Mouse (Mus musculus): ENCODE measurements around the gene Tgif2. TPM values are rescaled to one million over a fixed set of nuclear protein-coding genes. Genes with fewer than 3 reads are reported as not detected.
"Not testable (repeated sequence)": the region's sequence is repeated elsewhere in the genome, so short reads cannot be mapped to it uniquely, and the experiment has no call there.

Tgif2 gene
- total and polyA plus RNA-seq, 2 experiments from 2014 or later, result 9.3 to 13.7 TPM

DNA sequence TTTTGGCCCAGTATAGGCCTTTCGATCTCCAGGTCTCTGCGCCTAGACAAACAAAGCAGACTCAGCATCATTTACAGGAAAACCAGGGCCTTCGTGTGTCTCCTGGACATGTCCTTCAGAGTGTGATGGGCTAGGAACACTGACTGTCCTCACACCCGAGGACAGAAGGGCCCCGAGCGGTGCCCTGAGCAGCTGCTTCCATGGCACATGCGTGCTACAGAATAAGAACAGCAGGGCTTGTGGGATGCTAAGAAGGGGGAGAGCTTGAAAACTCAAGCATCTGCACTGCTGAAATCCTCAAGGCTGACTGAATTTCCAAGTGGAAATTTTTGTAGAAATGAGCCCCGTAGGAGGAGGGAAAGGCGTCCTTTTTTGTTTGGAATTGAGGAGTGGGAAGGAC, 57.2 kb downstream of the Tgif2 start:
- DNase-seq (no peak), ATAC-seq (no peak)
- 79% methylated on average over 9 of the region's 9 CpGs for WGBS
- Histone ChIP-seq H3K9me3 (ENCODE audit: low read length) (no peaks in the 10 kb centered on the region), H3K27ac (ENCODE audit: low read depth, low read length) (no peak overlapping the region), H3K4me3 (ENCODE audit: low read depth, low read length) (no peak overlapping the region), H3K9ac (no peak overlapping the region), H3K27me3 (ENCODE audit: insufficient read depth, low read length) (no peaks in the 10 kb centered on the region), H3K36me3 (ENCODE audit: insufficient read depth) (no peaks in the 10 kb centered on the region), H3K4me1 (ENCODE audit: insufficient read depth) (peaks cover 5% of the 10 kb centered on the region; the same call in 1 of the 2 replicates), H3K4me2 (ENCODE audit: low read depth) (no peak overlapping the region)
- no peak for TF ChIP-seq CTCF (IDR thresholded peaks at IDR 0.05; ENCODE audit: low read depth)

GRCm38 (mm10) chr2:156898374-156898773, 58.6 kb downstream of the Tgif2 start:
- Histone ChIP-seq H3K36me3 (ENCODE audit: insufficient read depth) (no peaks in the 10 kb centered on the region), H3K4me3 (ENCODE audit: low read depth, low read length) (no peak overlapping the region), H3K9ac (no peak overlapping the region), H3K27me3 (ENCODE audit: insufficient read depth, low read length) (no peaks in the 10 kb centered on the region), H3K9me3 (ENCODE audit: low read length) (no peaks in the 10 kb centered on the region), H3K4me1 (ENCODE audit: insufficient read depth) (peaks cover 5% of the 10 kb centered on the region; the same call in 1 of the 2 replicates), H3K4me2 (ENCODE audit: low read depth) (no peak overlapping the region), H3K27ac (ENCODE audit: low read depth, low read length) (no peak overlapping the region)
- WGBS, result 77% methylated on average over 4 of the region's 4 CpGs
- TF ChIP-seq CTCF (IDR thresholded peaks at IDR 0.05; ENCODE audit: low read depth), result no peak
- DNase-seq (no peak), ATAC-seq (no peak)

GRCm38 (mm10) chr2:156899184-156899583, 59.4 kb downstream of the Tgif2 start:
- Histone ChIP-seq H3K27me3 (ENCODE audit: insufficient read depth, low read length) (no peaks in the 10 kb centered on the region), H3K4me1 (ENCODE audit: insufficient read depth) (peaks cover 5% of the 10 kb centered on the region; the same call in 1 of the 2 replicates), H3K4me3 (ENCODE audit: low read depth, low read length) (no peak overlapping the region), H3K4me2 (ENCODE audit: low read depth) (no peak overlapping the region), H3K27ac (ENCODE audit: low read depth, low read length) (no peak overlapping the region), H3K9me3 (ENCODE audit: low read length) (no peaks in the 10 kb centered on the region), H3K36me3 (ENCODE audit: insufficient read depth) (no peaks in the 10 kb centered on the region), H3K9ac (no peak overlapping the region)
- ATAC-seq (peak; percentile 45), DNase-seq (no peak)
- TF ChIP-seq CTCF (IDR thresholded peaks at IDR 0.05; ENCODE audit: low read depth), result no peak
- WGBS, result 68% methylated on average over 4 of the region's 4 CpGs

DNA sequence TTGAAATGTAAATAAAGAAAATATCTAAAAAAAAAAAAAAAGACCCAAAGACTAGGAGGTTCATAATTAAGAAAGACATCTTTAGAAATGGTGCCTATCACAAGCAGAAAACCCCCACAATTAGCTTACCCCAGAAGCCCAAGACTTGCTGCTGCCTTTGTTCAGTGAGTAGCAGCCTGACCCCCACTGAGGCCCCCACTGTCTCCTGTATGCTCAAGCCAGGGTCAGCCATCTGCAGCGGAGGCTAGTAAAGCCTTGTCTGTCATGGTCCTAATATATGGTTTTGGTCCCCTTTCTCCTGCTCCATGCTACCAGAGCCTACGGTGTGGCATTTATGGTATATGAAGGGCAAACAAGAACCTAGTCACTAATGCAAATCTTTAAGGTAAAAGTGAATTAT, 61.5 kb downstream of the Tgif2 start:
- Histone ChIP-seq H3K27ac (ENCODE audit: low read depth, low read length) (no peak overlapping the region), H3K27me3 (ENCODE audit: insufficient read depth, low read length) (no peaks in the 10 kb centered on the region), H3K36me3 (ENCODE audit: insufficient read depth) (no peaks in the 10 kb centered on the region), H3K4me2 (ENCODE audit: low read depth) (no peak overlapping the region), H3K4me3 (ENCODE audit: low read depth, low read length) (no peak overlapping the region), H3K9me3 (ENCODE audit: low read length) (no peaks in the 10 kb centered on the region), H3K9ac (no peak overlapping the region), H3K4me1 (ENCODE audit: insufficient read depth) (peaks cover 5% of the 10 kb centered on the region; the same call in 1 of the 2 replicates)
- WGBS, result 82% methylated on average over 2 of the region's 2 CpGs
- DNase-seq (no peak), ATAC-seq (no peak)
- TF ChIP-seq CTCF (IDR thresholded peaks at IDR 0.05; ENCODE audit: low read depth), result no peak

GRCm38 (mm10) chr2:156901883-156902282, 62.1 kb downstream of the Tgif2 start:
- DNase-seq, result no peak
- no peak overlapping the region for H3K9ac ChIP-seq
- H3K27ac ChIP-seq (ENCODE audit: low read depth, low read length), result no peak overlapping the region
- no peaks in the 10 kb centered on the region for H3K36me3 ChIP-seq (ENCODE audit: insufficient read depth)
- H3K4me3 ChIP-seq (ENCODE audit: low read depth, low read length), result no peak overlapping the region
- H3K9me3 ChIP-seq (ENCODE audit: low read length), result no peaks in the 10 kb centered on the region
- no peak overlapping the region for H3K4me2 ChIP-seq (ENCODE audit: low read depth)
- ATAC-seq, result no peak
- TF ChIP-seq CTCF (IDR thresholded peaks at IDR 0.05; ENCODE audit: low read depth), result no peak
- H3K4me1 ChIP-seq (ENCODE audit: insufficient read depth), result peaks cover 5% of the 10 kb centered on the region; the same call in 1 of the 2 replicates
- H3K27me3 ChIP-seq (ENCODE audit: insufficient read depth, low read length), result no peaks in the 10 kb centered on the region
- 72% methylated on average over 6 of the region's 6 CpGs for WGBS

GRCm38 (mm10) chr2:156902411-156902810, 62.6 kb downstream of the Tgif2 start:
- DNase-seq; H3K27ac ChIP-seq (ENCODE audit: low read depth, low read length); H3K9ac ChIP-seq; H3K36me3 ChIP-seq (ENCODE audit: insufficient read depth); H3K9me3 ChIP-seq (ENCODE audit: low read length); H3K27me3 ChIP-seq (ENCODE audit: insufficient read depth, low read length); H3K4me1 ChIP-seq (ENCODE audit: insufficient read depth); H3K4me2 ChIP-seq (ENCODE audit: low read depth); ATAC-seq; H3K4me3 ChIP-seq (ENCODE audit: low read depth, low read length): not testable (repeated sequence)
- WGBS, result 65% methylated on average over 4 of the region's 4 CpGs

- Histone ChIP-seq H3K36me3 (ENCODE audit: insufficient read depth) (no peaks in the 10 kb centered on the region), H3K4me2 (ENCODE audit: low read depth) (no peak overlapping the region), H3K4me1 (ENCODE audit: insufficient read depth) (peaks cover 5% of the 10 kb centered on the region; the same call in 1 of the 2 replicates), H3K27ac (ENCODE audit: low read depth, low read length) (no peak overlapping the region), H3K9ac (no peak overlapping the region), H3K27me3 (ENCODE audit: insufficient read depth, low read length) (no peaks in the 10 kb centered on the region), H3K4me3 (ENCODE audit: low read depth, low read length) (no peak overlapping the region), H3K9me3 (ENCODE audit: low read length) (no peaks in the 10 kb centered on the region)
- no peak for ATAC-seq
- TF ChIP-seq CTCF (IDR thresholded peaks at IDR 0.05; ENCODE audit: low read depth), result peak; percentile 47
- DNase-seq, result no peak
- 52% methylated on average over 2 of the region's 2 CpGs for WGBS
Observed at GRCm38 (mm10) chr2:156903367-156903766, 63.6 kb downstream of the Tgif2 start.

Other genes starting within 250 kb of the Tgif2 start
- 218 and 235 TPM in 2 replicates for gene Dlgap4, start 226.3 kb upstream of the Tgif2 start, total RNA-seq (2014; rRNA removed)
- 327 and 354 TPM in 2 replicates for gene Dlgap4, start 226.3 kb upstream of the Tgif2 start, polyA plus RNA-seq (2015; fragmentation: Nextera tagmentation; extraction: Ambion mirVana)
- 24.4 and 34.3 TPM in 2 replicates for gene Myl9, start 64.6 kb upstream of the Tgif2 start, total RNA-seq (2014; rRNA removed)
- gene Myl9, start 64.6 kb upstream of the Tgif2 start, polyA plus RNA-seq (2015; fragmentation: Nextera tagmentation; extraction: Ambion mirVana), result 34.6 and 39.6 TPM in 2 replicates
- 1.00 and 2.5 TPM in 2 replicates for gene 4930518I15Rik, start 17.9 kb downstream of the Tgif2 start, total RNA-seq (2014; rRNA removed)
- 1.3 and 2.1 TPM in 2 replicates for gene 4930518I15Rik, start 17.9 kb downstream of the Tgif2 start, polyA plus RNA-seq (2015; fragmentation: Nextera tagmentation; extraction: Ambion mirVana)
- 123 TPM in 2 replicates for gene Rab5if, start 23.1 kb downstream of the Tgif2 start, total RNA-seq (2014; rRNA removed)
- 154 and 169 TPM in 2 replicates for gene Rab5if, start 23.1 kb downstream of the Tgif2 start, polyA plus RNA-seq (2015; fragmentation: Nextera tagmentation; extraction: Ambion mirVana)
- gene Sla2, start 47.2 kb downstream of the Tgif2 start, total RNA-seq (2014; rRNA removed), result not detected in 2 replicates
- gene Sla2, start 47.2 kb downstream of the Tgif2 start, polyA plus RNA-seq (2015; fragmentation: Nextera tagmentation; extraction: Ambion mirVana), result 0.14 and 0.19 TPM in 2 replicates
- gene Ndrg3, start 152.0 kb downstream of the Tgif2 start, total RNA-seq (2014; rRNA removed), result 147 and 168 TPM in 2 replicates
- gene Ndrg3, start 152.0 kb downstream of the Tgif2 start, polyA plus RNA-seq (2015; fragmentation: Nextera tagmentation; extraction: Ambion mirVana), result 151 and 161 TPM in 2 replicates
- 8.0 and 12.2 TPM in 2 replicates for gene Dsn1, start 167.1 kb downstream of the Tgif2 start, total RNA-seq (2014; rRNA removed)
- gene Dsn1, start 167.1 kb downstream of the Tgif2 start, polyA plus RNA-seq (2015; fragmentation: Nextera tagmentation; extraction: Ambion mirVana), result 9.3 and 10.0 TPM in 2 replicates
- 80.5 and 93.7 TPM in 2 replicates for gene Soga1, start 239.2 kb downstream of the Tgif2 start, total RNA-seq (2014; rRNA removed)
- 3.1 and 3.9 TPM in 2 replicates for gene Soga1, start 239.2 kb downstream of the Tgif2 start, polyA plus RNA-seq (2015; fragmentation: Nextera tagmentation; extraction: Ambion mirVana)
- not detected in 2 replicates for gene Tldc2, start 247.0 kb downstream of the Tgif2 start, total RNA-seq (2014; rRNA removed)
- gene Tldc2, start 247.0 kb downstream of the Tgif2 start, polyA plus RNA-seq (2015; fragmentation: Nextera tagmentation; extraction: Ambion mirVana), result not detected in 2 replicates